Comparison of ENCODE assay signal across 11 mouse cellular contexts in the genomic region with DNA sequence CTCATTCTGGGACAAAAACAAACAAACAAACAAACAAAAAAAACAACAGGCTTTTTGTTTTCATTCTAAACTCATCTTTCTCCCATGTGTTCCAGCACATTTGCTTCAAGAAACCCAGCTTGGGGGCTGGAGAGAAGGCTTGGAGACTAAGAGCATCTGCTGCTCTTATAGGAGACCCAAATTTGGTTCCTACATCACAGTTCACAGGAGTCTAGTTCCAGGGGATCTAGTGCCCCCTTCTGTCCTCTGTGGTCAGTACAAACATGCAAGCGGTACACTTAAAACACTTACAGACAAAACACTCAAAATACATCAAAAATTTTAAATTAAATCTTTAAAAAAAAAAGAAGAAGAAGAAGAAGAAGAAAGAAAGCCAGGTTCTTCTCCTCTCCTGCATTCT. TPM values are rescaled to one million over a fixed set of nuclear protein-coding genes. Genes with fewer than 3 reads are reported as not detected.
DNase-seq lines count a peak whose midpoint lies in the region; TF ChIP-seq lines count a peak whose summit lies in the region.
"Had no signal": no experiment of that assay in that cellular context is flagged by ENCODE, and none has a peak within 500 bp of the region (broad histone marks: within the 10 kb centered on the region; RNA-seq: fewer than 3 reads in every experiment).

No protein-coding gene starts in this region.

- no peak overlapping the region for H3K4me3 ChIP-seq in left cerebral cortex, adult 2 months
- H3K4me3 ChIP-seq: intestine, embryonic 15.5 days; limb, embryonic 12.5 days had no signal

- DNase-seq in cerebellum, adult 9-10 months = peak; percentile 46
- no peak for DNase-seq in cerebellum, adult 11-12 months
- no peak for DNase-seq in left cerebral cortex, adult 2 months (ENCODE audit: extremely low spot score in 1 of 2, low spot score in 2 of 2)
- no peak for DNase-seq in left cerebral cortex, postnatal 4 days
- peak; percentile 13 for DNase-seq in CD4-positive helper T cell, adult 2 months (ENCODE audit: low read depth, low spot score)
- peak; percentile 19 for DNase-seq in c-Kit-positive CD71-positive TER-119-positive erythroid progenitor cells, embryonic 14.5 days (ENCODE audit: low spot score)
- no peak for DNase-seq in frontal cortex, postnatal 36 days (ENCODE audit: low spot score in 2 of 2)
- no peak for DNase-seq in adrenal gland, adult 18-20 months (ENCODE audit: low spot score in 2 of 2)
- DNase-seq: adrenal gland, postnatal 25 days had no signal

- intact Hi-C loops in left cerebral cortex, adult 2 months (cut with DNase I) = no loop called here
- intact Hi-C loops in left cerebral cortex, postnatal 4 days (cut with DNase I) = no loop called here

- peak; percentile 36 for TF ChIP-seq CTCF in left cerebral cortex, adult 2 months (IDR thresholded peaks at IDR 0.05)

- H3K27ac ChIP-seq in left cerebral cortex, adult 2 months = no peak overlapping the region
- H3K27ac ChIP-seq: intestine, embryonic 15.5 days; limb, embryonic 12.5 days had no signal

RNA-seq across cellular contexts. Expression of a gene that starts 16.4 kb away (rescaled TPM):
- 10 to 100 TPM in 1 of 2 experiments, 1 to 10 TPM in 1; 8.5 to 10.2 TPM for total RNA-seq in left cerebral cortex, adult 2 months (2021)
- total RNA-seq in left cerebral cortex, postnatal 4 days (2021) = 10 to 100 TPM; 14.0 to 18.9 TPM
- total RNA-seq in adrenal gland, adult 18-20 months (2021) = 10 to 100 TPM in 1 of 2 experiments, 1 to 10 TPM in 1; 8.4 to 12.5 TPM

RNA-seq across cellular contexts. Expression of a gene that starts 30.4 kb away (rescaled TPM):
- 10 to 100 TPM; 51.1 to 53.9 TPM for total RNA-seq in left cerebral cortex, adult 2 months (2021)
- 10 to 100 TPM; 47.0 to 51.9 TPM for total RNA-seq in left cerebral cortex, postnatal 4 days (2021)
- 10 to 100 TPM; 38.5 to 38.7 TPM for total RNA-seq in adrenal gland, adult 18-20 months (2021)

RNA-seq across cellular contexts. Expression of a gene that starts 30.4 kb away (rescaled TPM):
- total RNA-seq in left cerebral cortex, adult 2 months (2021) = 10 to 100 TPM; 25.6 to 28.2 TPM
- total RNA-seq in left cerebral cortex, postnatal 4 days (2021) = 10 to 100 TPM; 28.7 to 30.8 TPM
- 10 to 100 TPM; 11.6 to 12.6 TPM for total RNA-seq in adrenal gland, adult 18-20 months (2021)

RNA-seq across cellular contexts. Expression of a gene that starts 30.6 kb away (rescaled TPM):
- total RNA-seq in left cerebral cortex, adult 2 months (2021) = 1 to 10 TPM; 2.6 to 3.0 TPM
- 1 to 10 TPM; 1.7 to 2.2 TPM for total RNA-seq in left cerebral cortex, postnatal 4 days (2021)
- under 1 TPM; 0.89 to 0.99 TPM for total RNA-seq in adrenal gland, adult 18-20 months (2021)

RNA-seq across cellular contexts. Expression of a gene that starts 48.0 kb away (rescaled TPM):
- total RNA-seq in left cerebral cortex, adult 2 months (2021) = under 1 TPM in 1 of 2 experiments, not detected in 1; 0.91 TPM
- under 1 TPM in 1 of 2 experiments, not detected in 1; 0.60 TPM for total RNA-seq in left cerebral cortex, postnatal 4 days (2021)
- total RNA-seq in adrenal gland, adult 18-20 months (2021) = not detected
- total RNA-seq: adrenal gland, postnatal 25 days had no signal

Comparison
In these comparisons a context has a peak if more than half of its experiments do, and no peak if none do; other contexts are left out.
1. DNase-seq: peak in cerebellum, adult 9-10 months (single experiment), CD4-positive helper T cell, adult 2 months (single experiment) and c-Kit-positive CD71-positive TER-119-positive erythroid progenitor cells, embryonic 14.5 days (single experiment); none in cerebellum, adult 11-12 months (single experiment), left cerebral cortex, adult 2 months (0 of 2), left cerebral cortex, postnatal 4 days (single experiment), frontal cortex, postnatal 36 days (0 of 2) and adrenal gland, adult 18-20 months (0 of 2).